Mouse (Mus musculus): ENCODE measurements at regions not wholly inside any gene's neighbourhood (a gene's known extent, or its start where the extent isn't known, plus 50 kb on each side); places are given as distances from the start of the nearest gene placed in this dataset.

GRCm38 (mm10) chr4:127636934-127637333, 279.0 kb upstream of the Gjb5 start:
- Histone ChIP-seq H3K27ac (ENCODE audit: low read depth, low read length) (no peak overlapping the region), H3K36me3 (ENCODE audit: control insufficient read depth, insufficient read depth) (no peaks in the 10 kb centered on the region), H3K9me3 (ENCODE audit: control insufficient read depth) (no peaks in the 10 kb centered on the region), H3K4me1 (replicated peaks; ENCODE audit: control insufficient read depth, insufficient read depth, low read length) (no peaks in the 10 kb centered on the region), H3K27me3 (replicated peaks; ENCODE audit: control insufficient read depth, insufficient read depth, low read length) (no peaks in the 10 kb centered on the region), H3K9ac (ENCODE audit: low read depth, low read length) (no peak overlapping the region), H3K4me3 (ENCODE audit: low read depth, low read length) (no peak overlapping the region), H3K4me2 (replicated peaks; ENCODE audit: low read depth) (no peak overlapping the region)
- no peak for ATAC-seq
- WGBS, result 64% methylated on average over 11 of the region's 11 CpGs
- no peak for TF ChIP-seq CTCF (IDR thresholded peaks at IDR 0.05; ENCODE audit: low read depth)

- no peak overlapping the region for H3K27ac ChIP-seq (ENCODE audit: low read depth, low read length)
- TF ChIP-seq CTCF (IDR thresholded peaks at IDR 0.05; ENCODE audit: low read depth), result no peak
- H3K9ac ChIP-seq (ENCODE audit: low read depth, low read length), result no peak overlapping the region
- H3K27me3 ChIP-seq (replicated peaks; ENCODE audit: control insufficient read depth, insufficient read depth, low read length), result no peaks in the 10 kb centered on the region
- 64% methylated on average over 8 of the region's 8 CpGs for WGBS
- ATAC-seq, result no peak
- H3K9me3 ChIP-seq (ENCODE audit: control insufficient read depth), result no peaks in the 10 kb centered on the region
- no peaks in the 10 kb centered on the region for H3K4me1 ChIP-seq (replicated peaks; ENCODE audit: control insufficient read depth, insufficient read depth, low read length)
- H3K4me2 ChIP-seq (replicated peaks; ENCODE audit: low read depth), result no peak overlapping the region
- H3K4me3 ChIP-seq (ENCODE audit: low read depth, low read length), result no peak overlapping the region
- H3K36me3 ChIP-seq (ENCODE audit: control insufficient read depth, insufficient read depth), result no peaks in the 10 kb centered on the region
These were observed 277.3 kb upstream of the Gjb5 start for GRCm38 (mm10) chr4:127635262-127635661.

- TF ChIP-seq CTCF (IDR thresholded peaks at IDR 0.05; ENCODE audit: low read depth), result no peak
- Histone ChIP-seq H3K4me1 (replicated peaks; ENCODE audit: control insufficient read depth, insufficient read depth, low read length) (no peaks in the 10 kb centered on the region), H3K9me3 (ENCODE audit: control insufficient read depth) (no peaks in the 10 kb centered on the region), H3K27ac (ENCODE audit: low read depth, low read length) (no peak overlapping the region), H3K4me3 (ENCODE audit: low read depth, low read length) (no peak overlapping the region), H3K36me3 (ENCODE audit: control insufficient read depth, insufficient read depth) (no peaks in the 10 kb centered on the region), H3K4me2 (replicated peaks; ENCODE audit: low read depth) (no peak overlapping the region), H3K27me3 (replicated peaks; ENCODE audit: control insufficient read depth, insufficient read depth, low read length) (no peaks in the 10 kb centered on the region), H3K9ac (ENCODE audit: low read depth, low read length) (no peak overlapping the region)
- no peak for ATAC-seq
- WGBS, result 4% methylated on average over 14 of the region's 14 CpGs
These were observed 261.9 kb upstream of the Gjb5 start for GRCm38 (mm10) chr4:127619870-127620269.

GRCm38 (mm10) chr4:127612761-127613160, 254.8 kb upstream of the Gjb5 start:
- H3K4me2 ChIP-seq (replicated peaks; ENCODE audit: low read depth), result no peak overlapping the region
- H3K9ac ChIP-seq (ENCODE audit: low read depth, low read length), result no peak overlapping the region
- H3K36me3 ChIP-seq (ENCODE audit: control insufficient read depth, insufficient read depth), result no peaks in the 10 kb centered on the region
- no peak overlapping the region for H3K27ac ChIP-seq (ENCODE audit: low read depth, low read length)
- H3K9me3 ChIP-seq (ENCODE audit: control insufficient read depth), result no peaks in the 10 kb centered on the region
- no peak overlapping the region for H3K4me3 ChIP-seq (ENCODE audit: low read depth, low read length)
- H3K4me1 ChIP-seq (replicated peaks; ENCODE audit: control insufficient read depth, insufficient read depth, low read length), result no peaks in the 10 kb centered on the region
- TF ChIP-seq CTCF (IDR thresholded peaks at IDR 0.05; ENCODE audit: low read depth), result peak; percentile 57
- H3K27me3 ChIP-seq (replicated peaks; ENCODE audit: control insufficient read depth, insufficient read depth, low read length), result no peaks in the 10 kb centered on the region
- WGBS, result 49% methylated on average over 8 of the region's 8 CpGs
- no peak for ATAC-seq

- TF ChIP-seq CTCF (IDR thresholded peaks at IDR 0.05; ENCODE audit: low read depth), result no peak
- no peak overlapping the region for H3K27ac ChIP-seq (ENCODE audit: low read depth, low read length)
- WGBS, result 77% methylated on average over 8 of the region's 8 CpGs
- H3K36me3 ChIP-seq (ENCODE audit: control insufficient read depth, insufficient read depth), result no peaks in the 10 kb centered on the region
- H3K9me3 ChIP-seq (ENCODE audit: control insufficient read depth), result no peaks in the 10 kb centered on the region
- ATAC-seq, result no peak
- no peak overlapping the region for H3K9ac ChIP-seq (ENCODE audit: low read depth, low read length)
- no peaks in the 10 kb centered on the region for H3K27me3 ChIP-seq (replicated peaks; ENCODE audit: control insufficient read depth, insufficient read depth, low read length)
- H3K4me1 ChIP-seq (replicated peaks; ENCODE audit: control insufficient read depth, insufficient read depth, low read length), result no peaks in the 10 kb centered on the region
- H3K4me3 ChIP-seq (ENCODE audit: low read depth, low read length), result no peak overlapping the region
- no peak overlapping the region for H3K4me2 ChIP-seq (replicated peaks; ENCODE audit: low read depth)
These were observed 242.9 kb upstream of the Gjb5 start for GRCm38 (mm10) chr4:127600919-127601318.

GRCm38 (mm10) chr4:127598610-127599009, 240.6 kb upstream of the Gjb5 start:
- H3K27me3 ChIP-seq (replicated peaks; ENCODE audit: control insufficient read depth, insufficient read depth, low read length), result no peaks in the 10 kb centered on the region
- H3K4me3 ChIP-seq (ENCODE audit: low read depth, low read length), result no peak overlapping the region
- TF ChIP-seq CTCF (IDR thresholded peaks at IDR 0.05; ENCODE audit: low read depth), result no peak
- H3K9ac ChIP-seq (ENCODE audit: low read depth, low read length), result no peak overlapping the region
- no peaks in the 10 kb centered on the region for H3K9me3 ChIP-seq (ENCODE audit: control insufficient read depth)
- no peak for ATAC-seq
- no peaks in the 10 kb centered on the region for H3K36me3 ChIP-seq (ENCODE audit: control insufficient read depth, insufficient read depth)
- H3K4me2 ChIP-seq (replicated peaks; ENCODE audit: low read depth), result no peak overlapping the region
- 63% methylated on average over 3 of the region's 3 CpGs for WGBS
- H3K27ac ChIP-seq (ENCODE audit: low read depth, low read length), result no peak overlapping the region
- no peaks in the 10 kb centered on the region for H3K4me1 ChIP-seq (replicated peaks; ENCODE audit: control insufficient read depth, insufficient read depth, low read length)

GRCm38 (mm10) chr4:127594081-127594480, 236.1 kb upstream of the Gjb5 start:
- H3K9ac ChIP-seq (ENCODE audit: low read depth, low read length), result no peak overlapping the region
- TF ChIP-seq CTCF (IDR thresholded peaks at IDR 0.05; ENCODE audit: low read depth), result no peak
- H3K4me1 ChIP-seq (replicated peaks; ENCODE audit: control insufficient read depth, insufficient read depth, low read length), result no peaks in the 10 kb centered on the region
- WGBS, result 67% methylated on average over 8 of the region's 8 CpGs
- H3K27ac ChIP-seq (ENCODE audit: low read depth, low read length), result no peak overlapping the region
- H3K27me3 ChIP-seq (replicated peaks; ENCODE audit: control insufficient read depth, insufficient read depth, low read length), result no peaks in the 10 kb centered on the region
- no peaks in the 10 kb centered on the region for H3K36me3 ChIP-seq (ENCODE audit: control insufficient read depth, insufficient read depth)
- no peak overlapping the region for H3K4me2 ChIP-seq (replicated peaks; ENCODE audit: low read depth)
- no peaks in the 10 kb centered on the region for H3K9me3 ChIP-seq (ENCODE audit: control insufficient read depth)
- H3K4me3 ChIP-seq (ENCODE audit: low read depth, low read length), result no peak overlapping the region
- ATAC-seq, result no peak
